Mouse (Mus musculus): ENCODE measurements around the gene Dpm3.
"Not testable (repeated sequence)": the region's sequence is repeated elsewhere in the genome, so short reads cannot be mapped to it uniquely, and the experiment has no call there.

Dpm3 gene

DNA sequence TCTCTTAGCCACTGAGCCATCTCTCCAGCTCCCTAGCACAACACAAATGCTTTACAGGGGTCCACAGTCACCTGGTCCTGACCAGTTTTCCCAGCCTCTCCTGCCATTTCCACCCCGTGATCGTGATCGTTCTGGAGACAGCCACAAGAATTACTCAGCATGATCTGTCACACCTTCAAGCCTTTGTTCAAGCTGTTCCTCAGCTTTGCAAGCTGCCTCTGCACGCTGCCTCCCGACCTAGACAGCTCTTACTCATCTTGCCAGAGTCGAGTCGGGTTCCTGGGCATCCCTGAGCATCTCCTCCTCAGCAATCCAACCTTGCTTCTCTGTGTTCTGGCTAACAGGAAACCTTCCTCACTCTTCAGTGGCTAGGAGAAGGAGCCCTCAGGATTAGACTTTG, at the start of gene Dpm3:
Gene Dpm3, plus strand, starts transcription at position 283 of the 400 bp plus-strand sequence.
- no peak for DNase-seq (ENCODE audit: low read depth, low spot score)

DNA sequence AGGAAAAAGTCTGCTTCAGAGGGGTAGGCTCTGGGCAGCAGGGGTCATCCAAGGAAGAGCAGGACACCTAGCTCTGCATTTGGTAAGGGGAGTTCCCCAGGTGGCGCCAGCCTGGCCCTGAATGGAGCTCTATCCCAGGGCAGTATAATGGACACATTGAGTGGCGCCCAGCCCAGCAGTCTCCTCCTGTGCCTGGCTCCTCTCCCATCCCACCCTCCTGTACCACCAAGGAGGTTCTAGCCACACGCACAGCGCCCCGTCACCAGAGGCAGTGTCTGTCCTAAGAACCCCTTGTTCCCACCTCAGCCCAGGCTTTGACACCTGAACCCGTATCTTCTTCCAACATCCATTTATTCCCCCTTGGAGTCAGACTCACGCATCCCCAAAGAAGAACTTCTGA, 49.4 kb upstream of the Dpm3 start:
- DNase-seq (ENCODE audit: low read depth, low spot score): no peak

GRCm38 (mm10) chr3:89210162-89210561, 49.0 kb upstream of the Dpm3 start:
- DNase-seq (ENCODE audit: low read depth, low spot score): no peak

GRCm38 (mm10) chr3:89210731-89211130, 48.4 kb upstream of the Dpm3 start:
- DNase-seq (ENCODE audit: low read depth, low spot score): no peak

DNA sequence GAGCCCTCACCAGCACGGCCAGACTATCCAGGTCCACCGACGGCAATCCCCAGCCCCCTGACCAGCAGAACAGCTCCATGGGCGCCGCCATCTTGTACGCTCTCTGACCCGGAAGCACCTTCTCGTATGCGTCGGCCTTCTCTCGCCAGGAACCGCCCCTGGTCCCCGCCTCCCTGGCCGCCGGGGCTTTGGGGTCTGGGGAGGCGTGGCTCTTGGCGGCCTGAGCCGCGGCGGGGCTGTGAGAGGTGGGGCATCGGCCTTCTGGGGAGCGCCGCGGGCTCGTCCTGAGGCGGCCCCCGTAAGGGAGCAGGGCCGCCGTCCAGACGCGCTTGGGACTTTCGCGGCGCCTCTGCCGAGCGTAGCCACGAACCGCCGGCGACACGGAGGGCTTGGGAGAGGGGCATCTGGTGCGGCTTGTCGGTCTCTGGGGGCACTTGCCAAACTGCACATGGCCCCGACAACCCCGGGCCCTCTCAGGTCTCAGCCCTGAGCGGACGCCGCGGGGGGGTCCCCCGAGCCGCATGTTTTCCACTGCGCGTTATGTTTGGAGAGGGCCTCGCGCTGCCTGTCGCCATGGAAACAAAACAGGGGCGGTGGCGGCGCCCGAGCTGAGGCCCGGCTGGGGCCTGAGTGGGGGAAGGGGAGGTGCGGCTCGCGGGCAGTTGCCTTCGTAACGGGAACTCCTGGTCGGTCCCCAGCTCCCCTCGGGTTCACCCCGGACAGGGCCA, 45.2 kb upstream of the Dpm3 start:
- peak; percentile 82 for DNase-seq (ENCODE audit: low read depth, low spot score)

GRCm38 (mm10) chr3:89214681-89215411, 44.3 kb upstream of the Dpm3 start, which contains the start of gene Thbs3:
Thbs3 (plus strand) TSS chr3:89215180.
- DNase-seq (ENCODE audit: low read depth, low spot score): no peak

DNA sequence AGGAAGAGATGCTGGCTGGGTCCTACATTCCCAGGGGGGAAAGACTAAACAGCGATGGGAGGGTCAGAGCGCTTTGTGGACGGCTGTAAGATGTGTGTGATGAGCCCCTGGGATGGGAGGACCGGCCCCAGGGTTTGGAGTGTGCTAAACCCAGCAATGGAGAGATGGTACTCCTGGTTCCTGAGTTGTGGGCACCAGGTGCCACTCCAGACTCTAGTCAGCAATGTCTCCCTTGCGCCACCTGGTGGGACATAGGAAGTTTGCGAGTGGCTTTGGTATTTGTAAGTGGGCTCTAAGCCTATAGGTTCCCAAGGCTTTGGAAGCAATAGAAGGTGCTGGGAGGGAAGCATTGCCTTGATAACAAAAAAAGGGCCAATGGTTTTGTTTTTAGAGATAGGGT, 43.3 kb upstream of the Dpm3 start:
- peak; percentile 75 for DNase-seq (ENCODE audit: low read depth, low spot score)

- not testable (repeated sequence) for DNase-seq (ENCODE audit: low read depth, low spot score)
These were observed 42.8 kb upstream of the Dpm3 start for GRCm38 (mm10) chr3:89216407-89216806.

GRCm38 (mm10) chr3:89218271-89218670, 40.9 kb upstream of the Dpm3 start:
- no peak for DNase-seq (ENCODE audit: low read depth, low spot score)

DNA sequence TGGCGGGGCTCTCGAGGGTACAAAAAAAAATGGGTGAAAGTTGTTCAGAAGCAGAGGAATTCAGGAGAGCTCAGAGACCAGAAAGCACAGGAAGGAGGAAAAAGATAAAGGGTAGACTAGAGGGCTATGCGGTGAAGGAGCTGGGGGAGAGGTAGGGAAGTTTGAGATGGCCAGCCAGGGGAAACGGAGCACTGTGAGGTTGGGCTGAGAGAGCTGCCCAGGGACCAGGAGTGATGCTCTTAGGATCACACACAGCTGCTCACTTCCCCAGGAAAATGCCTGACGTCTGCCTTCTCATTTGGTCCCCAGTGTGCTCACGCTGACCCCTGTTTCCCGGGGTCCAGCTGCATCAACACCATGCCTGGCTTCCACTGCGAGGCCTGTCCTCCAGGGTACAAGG, 39.6 kb upstream of the Dpm3 start:
- no peak for DNase-seq (ENCODE audit: low read depth, low spot score)

GRCm38 (mm10) chr3:89221167-89221566, 38.0 kb upstream of the Dpm3 start:
- no peak for DNase-seq (ENCODE audit: low read depth, low spot score)

DNA sequence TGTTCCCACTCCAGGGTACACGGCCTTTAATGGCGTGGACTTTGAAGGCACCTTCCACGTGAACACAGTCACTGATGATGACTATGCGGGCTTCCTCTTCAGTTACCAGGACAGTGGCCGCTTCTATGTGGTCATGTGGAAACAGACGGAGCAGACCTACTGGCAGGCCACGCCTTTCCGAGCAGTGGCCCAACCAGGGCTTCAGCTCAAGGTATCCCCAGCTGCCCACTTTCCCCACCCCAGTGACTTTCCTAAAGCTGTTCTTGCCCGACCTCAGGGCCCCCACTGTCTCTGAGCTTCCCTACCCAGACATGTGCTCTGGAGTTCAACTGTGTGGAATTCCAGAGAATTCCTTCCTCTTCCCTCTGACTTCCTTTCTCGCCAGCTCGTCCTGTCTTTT, 34.4 kb upstream of the Dpm3 start:
- no peak for DNase-seq (ENCODE audit: low read depth, low spot score)

GRCm38 (mm10) chr3:89225321-89225815, 33.8 kb upstream of the Dpm3 start:
- no peak for DNase-seq (ENCODE audit: low read depth, low spot score)

DNA sequence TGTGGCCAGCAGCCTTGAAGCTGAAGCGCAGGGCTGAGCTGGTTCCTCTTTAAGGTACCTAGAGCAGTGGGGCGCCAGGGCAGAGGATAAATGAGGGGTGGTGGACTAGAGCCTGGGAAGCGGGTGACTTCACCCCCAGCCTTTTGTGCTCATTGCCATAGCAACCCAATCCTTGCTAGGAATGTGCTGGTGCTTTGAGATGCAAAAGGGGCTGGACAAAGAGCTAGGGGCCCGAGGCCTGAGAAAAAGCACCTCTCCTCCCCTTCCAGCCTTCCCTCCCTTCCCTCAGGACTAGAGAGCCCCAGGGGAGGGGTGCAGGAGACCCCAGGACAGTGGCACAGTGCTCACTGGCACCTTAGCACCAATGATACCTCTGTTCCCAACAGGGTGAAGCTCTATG, 33.2 kb upstream of the Dpm3 start:
- DNase-seq (ENCODE audit: low read depth, low spot score): no peak

- DNase-seq (ENCODE audit: low read depth, low spot score): no peak
These were observed 32.8 kb upstream of the Dpm3 start for GRCm38 (mm10) chr3:89226361-89226760.

- no peak for DNase-seq (ENCODE audit: low read depth, low spot score)
These were observed 32.3 kb upstream of the Dpm3 start, which contains the start of gene Mtx1 for GRCm38 (mm10) chr3:89226900-89227299. Mtx1 (minus strand) TSS chr3:89227088.

- no peak for DNase-seq (ENCODE audit: low read depth, low spot score)
These were observed 31.6 kb upstream of the Dpm3 start for GRCm38 (mm10) chr3:89227307-89228179.

- DNase-seq (ENCODE audit: low read depth, low spot score): no peak
These were observed 31.0 kb upstream of the Dpm3 start for GRCm38 (mm10) chr3:89228180-89228549.

DNA sequence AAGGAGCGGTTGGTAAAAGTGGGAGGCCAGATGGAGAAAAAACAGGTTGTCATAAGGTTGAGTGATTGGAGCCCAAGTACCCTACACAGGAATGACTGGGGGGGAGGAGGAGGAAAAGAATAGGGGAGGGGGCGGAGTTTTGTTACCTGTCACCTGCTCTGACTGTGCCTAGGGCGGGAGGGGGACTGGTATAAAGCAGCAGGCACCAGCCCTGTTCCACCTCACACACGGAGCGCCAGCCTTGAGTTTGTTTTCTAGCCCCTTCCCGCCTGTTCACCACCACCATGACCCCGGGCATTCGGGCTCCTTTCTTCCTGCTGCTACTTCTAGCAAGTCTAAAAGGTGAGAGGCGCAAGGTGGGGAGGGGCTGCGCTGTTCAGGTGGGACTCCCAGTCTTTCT, 30.3 kb upstream of the Dpm3 start, which contains the start of gene Muc1:
Gene Muc1, plus strand, starts transcription at position 222 of the 400 bp plus-strand sequence.
- no peak for DNase-seq (ENCODE audit: low read depth, low spot score)

DNA sequence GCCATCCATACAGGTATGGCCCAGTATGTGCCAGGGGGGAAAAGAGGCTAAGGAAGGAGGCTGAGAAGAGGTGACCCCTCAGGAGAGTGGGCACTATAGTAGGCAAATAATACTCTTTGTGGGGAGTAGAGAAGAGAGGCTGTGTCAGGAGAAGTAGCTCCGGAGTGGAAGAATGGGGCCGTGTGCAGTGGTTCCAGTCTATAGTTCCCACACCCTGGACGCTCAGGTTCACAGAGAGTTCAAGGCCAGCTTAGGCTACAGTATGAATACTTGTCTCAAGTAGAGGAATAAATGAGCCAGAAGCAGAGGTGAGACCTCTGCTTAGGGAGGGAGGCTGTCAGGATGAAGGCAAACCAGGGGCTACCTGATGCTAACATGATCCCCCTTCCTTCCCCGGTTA, 29.9 kb upstream of the Dpm3 start:
- DNase-seq (ENCODE audit: low read depth, low spot score): no peak

GRCm38 (mm10) chr3:89230561-89230960, 28.6 kb upstream of the Dpm3 start:
- no peak for DNase-seq (ENCODE audit: low read depth, low spot score)

GRCm38 (mm10) chr3:89231345-89231744, 27.8 kb upstream of the Dpm3 start:
- DNase-seq (ENCODE audit: low read depth, low spot score): no peak

Data from WW6 (cell line).